Mouse (Mus musculus) CH12F3 (cell line): ENCODE data around the gene Gxylt2.

Experiments used
- in situ Hi-C: fragments of 300-500 bp; cut with MboI; formaldehyde crosslinking; loops from 2 replicates; pipeline ENCODE4 v1.14.3; 2020; ENCODE audit warnings: low sequenced_read_pairs

The Gxylt2 gene

GRCm38 (mm10) chr6:100710866-100711265 lies 6.3 kb downstream of the Gxylt2 start:
- in situ Hi-C loops: no loop called here

GRCm38 (mm10) chr6:100715296-100715828 lies 10.8 kb downstream of the Gxylt2 start:
- in situ Hi-C loops: no loop called here

GRCm38 (mm10) chr6:100716152-100716551 lies 11.6 kb downstream of the Gxylt2 start:
- in situ Hi-C loops: no loop called here

GRCm38 (mm10) chr6:100716817-100717216 lies 12.3 kb downstream of the Gxylt2 start:
- in situ Hi-C loops: no loop called here

GRCm38 (mm10) chr6:100720098-100720501 lies 15.6 kb downstream of the Gxylt2 start:
- in situ Hi-C loops: no loop called here

- in situ Hi-C loops: no loop called here
These were observed 16.6 kb downstream of the Gxylt2 start for GRCm38 (mm10) chr6:100720882-100721721.

GRCm38 (mm10) chr6:100731996-100732375 lies 27.5 kb downstream of the Gxylt2 start:
- in situ Hi-C loops: no loop called here

GRCm38 (mm10) chr6:100732376-100733021 lies 28.0 kb downstream of the Gxylt2 start:
- in situ Hi-C loops: no loop called here

- in situ Hi-C loops: no loop called here
These were observed 28.7 kb downstream of the Gxylt2 start for GRCm38 (mm10) chr6:100733218-100733617.

GRCm38 (mm10) chr6:100734321-100734720 lies 29.8 kb downstream of the Gxylt2 start:
- in situ Hi-C loops: no loop called here

GRCm38 (mm10) chr6:100758431-100759208 lies 54.1 kb downstream of the Gxylt2 start:
- in situ Hi-C loops: no loop called here

GRCm38 (mm10) chr6:100767756-100768155 lies 63.2 kb downstream of the Gxylt2 start:
- in situ Hi-C loops: no loop called here

GRCm38 (mm10) chr6:100775923-100776505 lies 71.5 kb downstream of the Gxylt2 start:
- in situ Hi-C loops: no loop called here

- in situ Hi-C loops: no loop called here
These were observed 74.1 kb downstream of the Gxylt2 start for GRCm38 (mm10) chr6:100778595-100778994.

- in situ Hi-C loops: no loop called here
These were observed 75.9 kb downstream of the Gxylt2 start for GRCm38 (mm10) chr6:100780421-100780820.

GRCm38 (mm10) chr6:100781644-100782043 lies 77.1 kb downstream of the Gxylt2 start:
- in situ Hi-C loops: no loop called here

GRCm38 (mm10) chr6:100787726-100788125 lies 83.2 kb downstream of the Gxylt2 start:
- in situ Hi-C loops: no loop called here

- in situ Hi-C loops: no loop called here
These were observed 84.6 kb downstream of the Gxylt2 start for GRCm38 (mm10) chr6:100789161-100789560.

GRCm38 (mm10) chr6:100792055-100792659 lies 87.6 kb downstream of the Gxylt2 start:
- in situ Hi-C loops: no loop called here

GRCm38 (mm10) chr6:100792973-100793769 lies 88.6 kb downstream of the Gxylt2 start:
- in situ Hi-C loops: no loop called here
